Mouse (Mus musculus): ENCODE measurements around the gene Kdm1b. TPM values are rescaled to one million over a fixed set of nuclear protein-coding genes. Genes with fewer than 3 reads are reported as not detected.

Kdm1b gene
- polyA plus RNA-seq, 1 experiment from 2014 or later = 18.2 TPM

- ATAC-seq (ENCODE audit: low FRiP score) = no peak
- no peaks in the 10 kb centered on the region for H3K4me1 ChIP-seq (replicated peaks; ENCODE audit: control insufficient read depth, insufficient read depth, low read length)
- WGBS = 96% methylated on average over 7 of the region's 7 CpGs
- H3K9me3 ChIP-seq (ENCODE audit: control insufficient read depth, low read length) = 0 out of 2 replicates have a peak, but pooled peaks cover 5% of the 10 kb centered on the region
- H3K4me2 ChIP-seq (replicated peaks) = no peak overlapping the region
- H3K36me3 ChIP-seq (replicated peaks; ENCODE audit: control insufficient read depth, insufficient read depth) = no peaks in the 10 kb centered on the region
- H3K27me3 ChIP-seq (ENCODE audit: control insufficient read depth, insufficient read depth, low read length) = no peaks in the 10 kb centered on the region
- no peak for DNase-seq (ENCODE audit: low spot score)
- no peak overlapping the region for H3K27ac ChIP-seq
- H3K4me3 ChIP-seq (replicated peaks; ENCODE audit: low read length) = no peak overlapping the region
- no peak overlapping the region for H3K9ac ChIP-seq
Observed at GRCm38 (mm10) chr13:47134836-47135235, 91.5 kb downstream of the Kdm1b start.

Other genes starting within 250 kb of the Kdm1b start
- 14.3 and 15.0 TPM in 2 replicates for gene Kif13a, start 113.6 kb upstream of the Kdm1b start, polyA plus RNA-seq (2014; fragmentation: Nextera tagmentation; extraction: Ambion mirVana)
- gene Nhlrc1, start 28.6 kb upstream of the Kdm1b start, polyA plus RNA-seq (2014; fragmentation: Nextera tagmentation; extraction: Ambion mirVana) = 15.3 and 20.7 TPM in 2 replicates
- 20.1 and 21.9 TPM in 2 replicates for gene Tpmt, start 1.2 kb downstream of the Kdm1b start, polyA plus RNA-seq (2014; fragmentation: Nextera tagmentation; extraction: Ambion mirVana)
- 97.3 and 98.4 TPM in 2 replicates for gene Dek, start 62.7 kb downstream of the Kdm1b start, polyA plus RNA-seq (2014; fragmentation: Nextera tagmentation; extraction: Ambion mirVana)
- 1.4 and 1.7 TPM in 2 replicates for gene Rnf144b, start 79.2 kb downstream of the Kdm1b start, polyA plus RNA-seq (2014; fragmentation: Nextera tagmentation; extraction: Ambion mirVana)